Mouse (Mus musculus) ovary, adult 10 weeks (tissue): ENCODE data around the gene Adamtsl3. TPM values are rescaled to one million over a fixed set of nuclear protein-coding genes. Genes with fewer than 3 reads are reported as not detected.

ENCODE experiments used
- polyA plus RNA-seq: library from polyadenylated mRNA; stranded (reverse); fragments of 350-450 nt; fragmentation: Illumina TruSeq; extraction: RNeasy Lipid Tissue Mini Kit (QIAGEN cat#74804); gene quantifications from one replicate; pipeline ENCODE4 v1.2.3, GENCODE M21; 2014

Gene Adamtsl3
- 1.3 TPM for polyA plus RNA-seq

GRCm38 (mm10) chr7:82335211-82336121 lies at the start of gene Adamtsl3:
Gene Adamtsl3 (plus strand): TSS chr7:82335694.

GRCm38 (mm10) chr7:82648353-82649080 lies 313.0 kb downstream of the Adamtsl3 start, which contains the start of the genes Saxo2 and Efl1:
Gene Saxo2 (minus strand): TSS chr7:82648528.
Gene Efl1 (plus strand): TSS chr7:82648614.

Other genes with a start within 250 kb of the Adamtsl3 start
- 3.0 TPM for gene Sh3gl3, start 161.9 kb upstream of the Adamtsl3 start, polyA plus RNA-seq